Mouse (Mus musculus) adrenal gland, postnatal 14 days (tissue): ENCODE data around the gene Gzmm. TPM values are rescaled to one million over a fixed set of nuclear protein-coding genes. Genes with fewer than 3 reads are reported as not detected.
A peak's percentile ranks its signal among the peaks of the same experiment; 100 is the strongest.

Source experiments
- DNase-seq: peaks from one replicate; pipeline ENCODE4 v3.0.0; 2021; ENCODE audit warnings: mixed read lengths
- long read RNA-seq, 2 experiments: library from polyadenylated mRNA; stranded (forward); transcript quantifications; one replicate each; pipeline ENCODE4 v2.0.0; 2021
- total RNA-seq: library from RNA; stranded (reverse); gene quantifications from 2 replicates; pipeline ENCODE4 v1.2.3, GENCODE M21; 2021

The Gzmm gene
- 0.89 and 1.1 TPM in 2 replicates for total RNA-seq
- long read RNA-seq, experiment 1, partial matches to known transcripts, result 1 of 2 reads
- long read RNA-seq, experiment 1, other reads (novel, unspliced or antisense), result 1 of 2 reads
- long read RNA-seq, experiment 2, result 0 reads

GRCm38 (mm10) chr10:79688720-79689119 is at the start of gene Gzmm:
TSS of gene Gzmm (plus strand) at chr10:79689020.
- no peak for DNase-seq

- no peak for DNase-seq
These were observed 43.1 kb upstream of the Gzmm start, which contains the start of gene Odf3l2 for GRCm38 (mm10) chr10:79645711-79646110. TSS of gene Odf3l2 (minus strand) at chr10:79645738.

- DNase-seq, result peak; percentile 79
These were observed 39.6 kb upstream of the Gzmm start for GRCm38 (mm10) chr10:79649070-79649751.

- no peak for DNase-seq
These were observed 36.0 kb upstream of the Gzmm start for GRCm38 (mm10) chr10:79652789-79653188.

GRCm38 (mm10) chr10:79654946-79655395 is 33.8 kb upstream of the Gzmm start:
- no peak for DNase-seq

GRCm38 (mm10) chr10:79658829-79659228 is 30.0 kb upstream of the Gzmm start:
- no peak for DNase-seq

- no peak for DNase-seq
These were observed 28.5 kb upstream of the Gzmm start for GRCm38 (mm10) chr10:79660298-79660697.

GRCm38 (mm10) chr10:79661861-79662260 is 27.0 kb upstream of the Gzmm start:
- DNase-seq, result no peak

- peak; percentile 76 for DNase-seq
These were observed 24.6 kb upstream of the Gzmm start, which contains the start of gene Madcam1 for GRCm38 (mm10) chr10:79664131-79664665. TSS of gene Madcam1 (plus strand) at chr10:79664559.

- no peak for DNase-seq
These were observed 23.8 kb upstream of the Gzmm start for GRCm38 (mm10) chr10:79665051-79665450.

- no peak for DNase-seq
These were observed 22.3 kb upstream of the Gzmm start for GRCm38 (mm10) chr10:79666493-79666892.

- no peak for DNase-seq
These were observed 20.7 kb upstream of the Gzmm start for GRCm38 (mm10) chr10:79668076-79668475.

- DNase-seq, result peak; percentile 91
These were observed 19.8 kb upstream of the Gzmm start, which contains the start of gene Tpgs1 for GRCm38 (mm10) chr10:79668771-79669575. TSS of gene Tpgs1 (plus strand) at chr10:79669369.

GRCm38 (mm10) chr10:79669576-79670057 is 19.2 kb upstream of the Gzmm start:
- DNase-seq, result peak; percentile 83

GRCm38 (mm10) chr10:79670071-79670888 is 18.5 kb upstream of the Gzmm start:
- DNase-seq, result no peak

GRCm38 (mm10) chr10:79671396-79672087 is 17.3 kb upstream of the Gzmm start:
- no peak for DNase-seq

GRCm38 (mm10) chr10:79672088-79672455 is 16.7 kb upstream of the Gzmm start:
- no peak for DNase-seq

- no peak for DNase-seq
These were observed 15.8 kb upstream of the Gzmm start for GRCm38 (mm10) chr10:79673054-79673453.

GRCm38 (mm10) chr10:79675346-79676035 is 13.3 kb upstream of the Gzmm start:
- DNase-seq, result no peak
